Mouse (Mus musculus): Measurements from ENCODE around the gene Vipas39.

- no peak for TF ChIP-seq TAL1 (IDR thresholded peaks at IDR 0.05; ENCODE audit: low read length)
- no peak for TF ChIP-seq GATA1 (IDR thresholded peaks at IDR 0.05; ENCODE audit: low read length)
Observed at GRCm38 (mm10) chr12:87226801-87227200, 39.3 kb downstream of the Vipas39 start.

All from erythroblast, embryonic 14.5 days (primary cell).